Mouse (Mus musculus) testis, adult 2 months (tissue): Measurements from ENCODE around the gene Tmem169. TPM values are rescaled to one million over a fixed set of nuclear protein-coding genes. Genes with fewer than 3 reads are reported as not detected.

Experiments used
- H3K27ac ChIP-seq: fragments of 200-500 bp; 2 replicates; pipeline ENCODE4 v1.5.1; 2012; ENCODE audit warnings: low read depth, low read length; ENCODE audit not compliant: control insufficient read depth, insufficient read depth
- H3K27me3 ChIP-seq: fragments of 200-500 bp; 2 replicates; pipeline ENCODE4 v1.6.1; 2012; ENCODE audit warnings: mild to moderate bottlenecking, low read length, moderate library complexity; ENCODE audit not compliant: control insufficient read depth, insufficient read depth
- H3K36me3 ChIP-seq: fragments of 200-500 bp; 2 replicates; pipeline ENCODE4 v1.6.1; 2012; ENCODE audit warnings: mild to moderate bottlenecking, low read length; ENCODE audit not compliant: control insufficient read depth, insufficient read depth
- H3K4me1 ChIP-seq: fragments of 200-500 bp; 2 replicates; pipeline ENCODE4 v1.6.1; 2012; ENCODE audit warnings: low read length; ENCODE audit not compliant: control insufficient read depth, insufficient read depth
- H3K4me3 ChIP-seq: fragments of 200-500 bp; 2 replicates; pipeline ENCODE4 v1.5.1; 2012; ENCODE audit warnings: low read depth, mild to moderate bottlenecking, low read length, moderate library complexity, mixed read lengths; ENCODE audit not compliant: control insufficient read depth
- CTCF ChIP-seq: fragments of 200-500 bp; IDR thresholded peaks from 2 replicates; pipeline ENCODE4 v1.5.1; 2012; ENCODE audit warnings: low read depth, mild to moderate bottlenecking, inconsistent platforms, low read length, moderate library complexity; ENCODE audit not compliant: control insufficient read depth, insufficient read depth, insufficient replicate concordance
- POLR2A ChIP-seq: fragments of 200-500 bp; IDR thresholded peaks from 2 replicates; pipeline ENCODE4 v1.6.1; 2012; ENCODE audit warnings: low read depth, mild to moderate bottlenecking, inconsistent platforms, low read length, moderate library complexity; ENCODE audit not compliant: control insufficient read depth
- polyA plus RNA-seq: library from polyadenylated mRNA; depleted of rRNA; stranded (reverse); fragments of >200 nt; gene quantifications from 2 replicates; pipeline ENCODE4 v1.2.3, GENCODE M21; 2012

Tmem169 gene
- polyA plus RNA-seq, 1 experiment: 0.17 TPM

DNA sequence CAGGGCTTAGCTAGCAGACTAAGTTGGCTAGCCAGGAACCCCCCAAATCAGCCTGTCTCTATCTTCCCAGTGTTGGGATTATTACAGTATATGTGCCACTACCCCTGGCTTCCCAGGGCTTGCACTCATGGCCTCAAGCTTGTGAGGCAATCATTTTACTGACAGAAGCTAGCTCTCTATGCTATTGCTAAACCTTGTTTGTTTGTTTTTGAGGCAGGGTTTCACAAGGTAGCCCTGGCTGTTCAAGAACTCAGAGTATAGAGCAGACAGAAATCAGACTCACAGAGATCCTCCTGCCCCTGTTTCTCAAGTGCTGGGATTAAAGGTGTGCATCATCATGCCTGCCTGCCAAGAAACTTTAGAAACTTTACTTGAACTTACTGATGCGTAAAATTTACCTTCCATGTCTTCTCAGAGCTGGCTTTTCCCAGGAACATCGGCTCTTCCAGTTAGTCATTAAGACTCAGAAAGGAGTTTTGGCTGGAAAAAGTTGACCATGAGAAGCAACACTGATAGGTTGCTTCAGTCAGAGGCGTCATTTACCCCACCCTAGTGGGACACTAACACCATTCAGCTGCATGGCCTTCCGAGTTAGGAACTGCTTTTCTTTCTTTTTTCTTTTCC, 4.5 kb downstream of the Tmem169 start:
- no peak overlapping the region for H3K4me3 ChIP-seq
- no peaks in the 10 kb centered on the region for H3K27me3 ChIP-seq
- H3K4me1 ChIP-seq: peaks cover 6% of the 10 kb centered on the region; the same call in 1 of the 2 replicates
- no peaks in the 10 kb centered on the region for H3K36me3 ChIP-seq
- H3K27ac ChIP-seq: no peak overlapping the region
- TF ChIP-seq CTCF: no peak
- TF ChIP-seq POLR2A: no peak

DNA sequence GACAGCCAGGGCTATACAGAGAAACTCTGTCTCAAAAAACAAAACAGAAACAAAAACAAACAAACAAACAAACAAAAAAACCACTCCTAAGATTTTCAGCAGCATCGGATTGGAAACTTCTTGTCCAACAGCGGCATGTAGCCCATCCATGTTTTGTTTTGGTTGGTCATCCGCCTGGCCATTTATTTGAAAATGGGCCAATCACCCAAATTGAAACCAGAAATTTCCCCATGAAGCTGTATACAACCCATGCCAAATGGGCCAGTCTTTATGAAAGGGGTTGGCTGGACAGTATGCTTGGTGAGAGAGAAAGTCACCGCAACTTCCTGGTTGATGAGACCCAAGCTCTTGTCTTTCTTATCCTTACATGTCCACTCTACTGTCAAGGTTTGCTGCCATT, 6.7 kb downstream of the Tmem169 start:
- no peak for TF ChIP-seq CTCF
- TF ChIP-seq POLR2A: no peak
- no peak overlapping the region for H3K27ac ChIP-seq
- no peaks in the 10 kb centered on the region for H3K27me3 ChIP-seq
- no peaks in the 10 kb centered on the region for H3K36me3 ChIP-seq
- H3K4me3 ChIP-seq: no peak overlapping the region
- no peaks in the 10 kb centered on the region for H3K4me1 ChIP-seq

DNA sequence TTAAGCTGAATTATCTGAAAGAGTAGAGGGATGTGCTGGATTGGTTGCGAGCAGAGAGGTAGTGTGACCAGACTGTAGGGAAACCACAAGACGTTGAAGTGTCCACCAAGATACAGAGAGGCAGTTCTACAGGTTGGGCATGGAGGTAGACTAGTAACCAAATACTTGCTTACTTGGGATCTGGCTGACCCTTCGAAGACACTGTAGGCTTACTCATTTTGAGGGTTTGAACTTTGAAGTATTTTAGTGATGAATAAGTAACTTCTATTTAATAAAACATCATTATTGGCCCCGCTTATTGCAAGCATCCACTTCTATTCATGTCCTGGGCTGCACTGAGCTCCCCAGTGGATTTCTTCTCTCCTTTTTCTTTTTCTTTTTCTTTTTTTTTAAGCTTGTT, 7.3 kb downstream of the Tmem169 start:
- TF ChIP-seq CTCF: no peak
- TF ChIP-seq POLR2A: no peak
- no peaks in the 10 kb centered on the region for H3K36me3 ChIP-seq
- H3K27ac ChIP-seq: no peak overlapping the region
- no peaks in the 10 kb centered on the region for H3K4me1 ChIP-seq
- no peak overlapping the region for H3K4me3 ChIP-seq
- no peaks in the 10 kb centered on the region for H3K27me3 ChIP-seq

DNA sequence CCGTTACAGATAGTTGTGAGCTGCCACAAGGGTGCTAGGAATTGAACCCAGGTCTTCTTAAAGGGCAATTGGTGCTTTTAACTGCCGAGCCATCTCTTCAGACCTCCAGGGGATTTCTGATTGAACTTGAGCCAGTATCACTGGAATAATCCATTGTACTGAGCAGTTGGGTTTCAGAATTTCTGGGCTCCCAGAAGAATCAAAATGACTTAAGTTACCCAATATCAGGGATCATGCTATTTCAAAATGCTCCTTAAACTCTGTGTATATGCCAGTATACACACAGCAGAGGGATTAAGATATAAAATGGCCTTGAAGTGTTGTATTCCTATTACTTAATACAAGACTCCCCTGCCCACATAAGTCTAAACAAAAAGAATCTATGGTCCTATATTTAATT, 7.8 kb downstream of the Tmem169 start:
- no peak overlapping the region for H3K4me3 ChIP-seq
- TF ChIP-seq CTCF (no peak), POLR2A (no peak)
- no peaks in the 10 kb centered on the region for H3K4me1 ChIP-seq
- H3K36me3 ChIP-seq: no peaks in the 10 kb centered on the region
- H3K27me3 ChIP-seq: no peaks in the 10 kb centered on the region
- no peak overlapping the region for H3K27ac ChIP-seq

DNA sequence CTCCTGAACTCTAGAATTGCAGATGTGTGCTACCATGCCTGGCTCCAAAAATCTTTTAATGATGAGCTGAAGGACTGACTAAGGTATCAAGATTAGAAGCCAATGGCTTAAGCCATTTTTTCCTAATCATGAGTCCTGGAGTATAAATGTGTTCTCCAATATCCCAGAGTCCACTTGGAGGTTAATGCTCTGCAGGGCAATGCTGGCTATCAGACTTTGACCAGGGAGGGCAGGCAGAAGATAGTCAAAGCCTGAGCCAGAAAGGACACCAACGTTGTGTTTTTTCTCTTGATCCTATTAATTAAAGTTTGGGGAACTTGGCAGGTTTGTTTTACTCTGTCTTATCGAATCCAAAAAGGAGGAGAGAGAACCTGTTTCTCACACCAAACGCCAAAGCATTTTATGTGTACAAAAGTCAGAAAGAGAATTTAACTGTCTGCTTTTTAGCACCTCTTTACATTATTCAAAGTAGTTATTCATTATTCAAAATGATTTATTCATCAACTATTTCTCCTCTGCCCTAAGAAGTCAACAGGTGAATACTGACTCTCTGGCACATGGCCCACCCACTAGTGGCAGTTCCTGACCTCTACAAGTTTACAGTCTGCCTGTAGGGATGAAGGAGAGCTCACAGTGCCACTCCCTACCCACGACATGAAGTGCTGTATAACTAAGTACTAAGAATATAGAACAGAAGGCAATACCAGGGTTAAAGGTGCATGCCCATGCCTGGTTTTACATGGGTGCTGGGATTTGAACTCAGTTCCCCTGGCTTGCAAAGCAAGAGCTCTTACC, 9.9 kb downstream of the Tmem169 start:
- no peak overlapping the region for H3K27ac ChIP-seq
- no peaks in the 10 kb centered on the region for H3K36me3 ChIP-seq
- no peaks in the 10 kb centered on the region for H3K4me1 ChIP-seq
- H3K4me3 ChIP-seq: no peak overlapping the region
- TF ChIP-seq POLR2A (no peak), CTCF (no peak)
- H3K27me3 ChIP-seq: no peaks in the 10 kb centered on the region

DNA sequence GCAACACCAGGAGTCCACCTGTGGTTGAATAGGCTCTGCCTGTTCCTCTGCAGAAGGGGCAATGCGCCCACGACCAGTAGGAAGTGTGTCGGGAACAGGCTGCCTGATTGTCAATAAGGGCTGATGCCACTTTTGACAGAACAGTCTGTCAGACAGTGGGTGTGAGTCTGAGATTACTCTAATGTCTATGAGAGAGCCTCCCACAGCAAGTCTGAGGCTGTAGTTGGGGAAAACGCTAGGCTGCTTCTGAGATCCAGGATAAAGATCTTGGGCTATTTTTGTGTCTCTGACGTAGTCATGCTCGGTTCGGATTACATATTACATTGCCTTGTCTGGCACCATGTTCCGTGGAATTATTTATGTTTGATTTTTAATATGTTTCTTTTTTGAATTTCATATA, 11.6 kb downstream of the Tmem169 start:
- no peaks in the 10 kb centered on the region for H3K36me3 ChIP-seq
- TF ChIP-seq POLR2A: no peak
- TF ChIP-seq CTCF: no peak
- no peak overlapping the region for H3K27ac ChIP-seq
- H3K27me3 ChIP-seq: no peaks in the 10 kb centered on the region
- no peaks in the 10 kb centered on the region for H3K4me1 ChIP-seq
- H3K4me3 ChIP-seq: no peak overlapping the region

DNA sequence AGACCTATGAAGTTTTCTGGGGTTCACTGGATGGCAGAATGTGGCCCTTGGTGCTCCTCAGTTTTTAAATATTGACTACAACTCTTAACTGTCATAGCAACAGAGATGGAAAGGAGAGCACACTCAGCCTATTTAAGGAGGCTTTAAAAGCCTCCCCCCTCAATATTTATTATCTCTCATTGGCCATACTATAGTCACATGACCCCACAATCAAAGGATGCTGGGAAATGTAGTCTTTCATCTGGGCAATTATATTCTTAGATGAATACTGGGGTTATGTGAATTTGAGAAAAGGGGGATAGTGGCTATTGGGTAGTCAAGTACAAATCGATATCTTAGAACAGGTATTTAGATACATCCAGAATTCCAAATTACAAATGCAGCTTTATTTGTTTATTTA, 17.7 kb downstream of the Tmem169 start:
- Histone ChIP-seq H3K27me3 (no peaks in the 10 kb centered on the region), H3K4me1 (no peaks in the 10 kb centered on the region), H3K36me3 (no peaks in the 10 kb centered on the region), H3K4me3 (no peak overlapping the region), H3K27ac (no peak overlapping the region)
- TF ChIP-seq CTCF: no peak
- no peak for TF ChIP-seq POLR2A

DNA sequence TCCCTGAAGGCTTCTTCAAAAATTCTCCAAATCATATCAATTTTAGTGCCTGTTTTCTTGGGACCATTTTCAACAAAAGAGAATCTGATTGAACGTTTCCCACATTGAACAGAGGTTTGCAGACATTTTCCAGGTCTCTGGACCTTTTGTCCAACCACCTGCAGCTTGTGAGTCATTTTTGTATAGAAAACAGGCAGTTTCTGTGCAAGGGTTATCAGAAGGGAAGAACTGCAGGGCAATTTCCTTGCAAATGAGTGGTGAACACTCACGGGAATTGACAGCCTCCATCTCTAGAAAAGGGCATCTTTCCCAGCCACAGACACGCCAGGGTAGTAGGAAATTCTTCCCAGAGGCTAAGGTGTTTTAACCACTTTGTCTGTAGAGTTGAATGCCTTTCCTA, 22.1 kb downstream of the Tmem169 start:
- TF ChIP-seq POLR2A (no peak), CTCF (no peak)
- Histone ChIP-seq H3K27ac (no peak overlapping the region), H3K27me3 (no peaks in the 10 kb centered on the region), H3K4me1 (no peaks in the 10 kb centered on the region), H3K4me3 (no peak overlapping the region), H3K36me3 (no peaks in the 10 kb centered on the region)
